Mouse (Mus musculus) megakaryocyte progenitor cell, adult 5-6 weeks (primary cell): ENCODE data around the gene Fam193b. TPM values are rescaled to one million over a fixed set of nuclear protein-coding genes. Genes with fewer than 3 reads are reported as not detected.

ENCODE experiments used
- ATAC-seq: replicated peaks from 2 replicates; pipeline ENCODE4 v1.8.0; 2016; ENCODE audit warnings: mild to moderate bottlenecking, moderate TSS enrichment, inconsistent platforms; ENCODE audit not compliant: poor library complexity
- total RNA-seq, 2 experiments: library from RNA; stranded (forward) in 1 of 2; stranded (reverse) in 1 of 2; fragments of 157-497, 149-512 nt in 1 of 2; fragments of 200-1000 nt in 1 of 2; gene quantifications; 2 replicates each; pipeline versions ENCODE4 v1.2.3 to v1.2.4; 2015 to 2017

Gene Fam193b
- total RNA-seq, 2 experiments from 2014 or later = 25.1 to 29.1 TPM

- peak; percentile 45 for ATAC-seq
Measured at GRCm38 (mm10) chr13:55529198-55529915, 41.6 kb downstream of the Fam193b start, which contains the start of gene Dok3. Gene Dok3 (minus strand): TSS chr13:55529296.

GRCm38 (mm10) chr13:55527834-55528772, 42.8 kb downstream of the Fam193b start:
- peak; percentile 63 for ATAC-seq

- ATAC-seq = no peak
Measured at GRCm38 (mm10) chr13:55527212-55527611, 43.7 kb downstream of the Fam193b start.

GRCm38 (mm10) chr13:55525733-55526553, 45.0 kb downstream of the Fam193b start:
- peak; percentile 15 for ATAC-seq

- no peak for ATAC-seq
Measured at GRCm38 (mm10) chr13:55523951-55524600, 46.8 kb downstream of the Fam193b start.

DNA sequence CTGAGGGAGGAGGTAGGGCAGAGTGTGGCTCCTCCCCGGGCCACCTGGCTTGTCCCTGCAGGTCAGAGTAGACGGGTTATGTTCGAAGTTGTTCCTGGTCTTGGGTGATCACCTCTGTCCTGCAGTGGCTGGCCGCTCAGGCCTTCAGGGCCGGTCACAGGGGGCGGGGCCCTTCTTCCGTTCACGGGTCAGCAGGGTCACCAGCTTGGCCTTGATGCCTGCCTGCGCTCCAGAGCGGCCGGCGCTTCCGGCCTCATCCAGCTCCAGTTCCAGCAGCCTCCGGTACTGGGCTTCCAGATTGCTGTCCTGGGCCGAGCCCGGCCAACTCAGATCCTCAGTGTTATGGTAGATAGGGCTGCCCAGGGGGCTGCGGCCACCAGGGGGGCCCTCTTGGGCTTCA, 47.6 kb downstream of the Fam193b start:
- ATAC-seq = no peak

GRCm38 (mm10) chr13:55522730-55523129, 48.2 kb downstream of the Fam193b start:
- no peak for ATAC-seq

GRCm38 (mm10) chr13:55519606-55520005, 51.3 kb downstream of the Fam193b start:
- ATAC-seq = peak; percentile 58

GRCm38 (mm10) chr13:55516955-55517354, 54.0 kb downstream of the Fam193b start:
- ATAC-seq = peak; percentile 59

- ATAC-seq = no peak
Measured at GRCm38 (mm10) chr13:55513828-55514227, 57.1 kb downstream of the Fam193b start.

DNA sequence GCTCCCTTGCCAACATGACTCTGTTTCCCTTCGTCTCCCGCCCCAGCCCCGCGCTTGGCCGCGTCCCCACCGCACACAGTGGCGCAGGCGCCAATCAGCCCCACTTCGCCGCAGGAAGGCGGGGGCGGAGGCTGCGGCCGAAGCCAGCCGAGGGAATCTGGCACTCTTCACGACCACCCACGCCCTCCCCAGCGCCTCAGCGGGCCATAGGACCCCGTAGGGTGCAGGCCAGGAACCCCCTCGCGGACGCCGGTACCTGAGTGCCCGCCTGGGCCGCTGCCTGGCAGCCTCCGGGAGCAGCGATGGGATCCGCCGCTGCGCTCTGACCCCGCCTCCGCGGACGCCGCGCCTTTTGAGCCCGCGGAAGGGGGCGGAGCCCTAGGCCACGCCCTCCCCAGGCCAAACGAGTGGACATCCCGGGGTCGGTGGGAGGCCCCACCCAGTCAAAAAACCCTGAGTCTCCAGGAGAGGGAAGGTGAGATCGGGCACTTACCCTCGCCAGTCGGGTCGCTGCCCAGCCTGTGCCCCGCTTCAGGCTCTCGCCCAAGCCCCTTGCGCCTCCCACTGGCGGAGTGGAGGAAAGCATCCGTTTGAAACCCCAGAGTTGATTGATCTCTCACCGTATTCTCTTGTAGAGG, 57.7 kb downstream of the Fam193b start, which contains the start of gene Pdlim7:
Pdlim7 (minus strand) TSS at position 566 of the 638 bp plus-strand sequence.
- ATAC-seq = peak; percentile 59

- ATAC-seq = no peak
Measured at GRCm38 (mm10) chr13:55512379-55513031, 58.4 kb downstream of the Fam193b start.

DNA sequence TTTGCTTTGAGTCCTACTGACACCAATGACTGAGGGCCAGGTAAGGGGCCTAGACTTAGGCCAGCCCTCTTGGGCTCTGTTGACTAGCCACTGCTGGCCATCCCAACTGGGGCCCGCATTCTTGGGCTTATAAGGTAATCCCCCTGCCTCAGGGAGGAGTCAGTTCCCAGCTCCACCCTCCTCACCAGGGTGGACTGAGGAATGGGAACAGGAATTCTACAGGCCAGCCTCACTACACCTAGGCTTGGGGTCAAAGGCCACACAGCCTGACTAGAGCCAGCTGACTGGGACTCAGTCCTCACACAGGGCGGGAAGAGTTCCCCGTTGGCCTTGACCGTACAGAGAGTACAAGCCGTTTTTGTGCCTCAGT, 59.4 kb downstream of the Fam193b start:
- ATAC-seq = no peak

DNA sequence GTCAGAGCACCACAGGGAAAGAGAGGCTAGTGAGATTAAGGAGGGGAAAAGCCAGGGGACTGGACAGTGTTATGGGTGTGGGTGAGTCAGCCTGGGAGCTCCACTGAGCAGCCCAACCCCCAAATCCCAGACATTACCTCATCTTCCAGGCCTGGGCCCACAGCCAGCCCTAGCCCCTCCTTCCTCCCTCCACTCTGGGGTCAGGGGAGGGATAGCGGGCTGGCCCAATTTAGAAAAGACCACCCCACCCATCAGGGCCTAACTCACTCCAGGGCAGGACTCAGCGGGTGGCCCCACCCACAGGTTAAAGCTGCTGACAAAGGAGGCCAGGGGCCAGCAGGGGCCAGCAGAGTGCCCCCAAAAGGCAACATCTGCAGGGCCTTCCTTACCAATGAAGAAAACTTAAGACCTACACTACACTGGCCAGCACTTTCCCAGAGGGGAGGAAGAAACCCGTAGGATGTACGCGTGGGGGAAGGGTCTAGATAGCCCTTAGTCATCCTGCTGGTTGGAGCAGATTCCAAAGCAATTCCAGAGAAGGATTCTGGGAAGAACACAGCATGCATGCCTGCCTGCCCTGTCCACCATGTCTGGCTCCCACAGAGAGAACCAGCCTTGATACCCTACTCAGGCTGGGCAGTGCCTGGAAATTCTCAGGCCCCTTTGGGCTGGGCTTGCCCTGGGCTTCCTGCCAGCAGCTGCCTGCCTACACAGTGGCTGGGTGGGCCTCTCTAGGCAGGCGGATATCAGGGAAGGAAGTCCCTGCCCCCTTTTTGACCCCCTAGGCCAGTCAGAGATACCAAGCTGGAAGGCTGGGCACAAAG, 60.0 kb downstream of the Fam193b start:
- peak; percentile 27 for ATAC-seq

DNA sequence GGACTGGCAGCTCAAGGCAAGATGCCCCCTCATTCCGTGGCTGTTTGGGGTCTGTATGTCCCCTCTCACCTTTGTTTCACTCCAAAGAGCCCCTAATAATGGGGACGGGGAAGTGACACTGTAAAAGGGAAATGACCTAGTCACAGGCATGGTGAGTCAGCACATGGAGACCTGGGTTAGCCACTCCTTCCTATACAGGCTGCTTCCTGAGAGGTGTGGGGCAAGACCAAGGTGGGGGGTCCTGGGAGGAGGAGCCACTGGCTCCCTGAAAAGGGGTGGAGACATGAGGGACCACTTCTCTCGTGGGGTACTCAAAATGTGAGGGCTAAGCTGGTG, 60.6 kb downstream of the Fam193b start:
- ATAC-seq = peak; percentile 45

- ATAC-seq = no peak
Measured at GRCm38 (mm10) chr13:55508531-55508930, 62.4 kb downstream of the Fam193b start.

DNA sequence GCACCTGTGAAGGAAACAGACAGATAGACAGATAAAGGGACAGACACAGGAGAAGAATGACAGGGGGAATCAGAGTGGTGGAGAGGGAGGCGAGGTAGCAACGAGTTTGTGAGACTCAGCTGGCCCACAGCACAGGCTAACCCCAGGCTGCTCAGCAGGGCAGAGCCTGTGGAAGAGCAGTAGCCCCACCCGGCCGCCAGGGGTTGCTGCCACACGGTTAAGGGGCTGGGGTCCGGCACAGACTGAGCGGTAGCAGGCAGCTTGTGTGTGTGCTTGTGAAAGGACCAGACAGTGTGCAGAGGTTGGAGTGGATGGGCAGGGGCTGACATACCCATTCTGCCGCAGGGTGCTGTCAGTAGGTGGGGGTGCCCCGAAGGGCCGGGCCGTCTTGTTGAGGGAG, 63.0 kb downstream of the Fam193b start:
- peak; percentile 33 for ATAC-seq

GRCm38 (mm10) chr13:55506697-55507096, 64.2 kb downstream of the Fam193b start:
- no peak for ATAC-seq

DNA sequence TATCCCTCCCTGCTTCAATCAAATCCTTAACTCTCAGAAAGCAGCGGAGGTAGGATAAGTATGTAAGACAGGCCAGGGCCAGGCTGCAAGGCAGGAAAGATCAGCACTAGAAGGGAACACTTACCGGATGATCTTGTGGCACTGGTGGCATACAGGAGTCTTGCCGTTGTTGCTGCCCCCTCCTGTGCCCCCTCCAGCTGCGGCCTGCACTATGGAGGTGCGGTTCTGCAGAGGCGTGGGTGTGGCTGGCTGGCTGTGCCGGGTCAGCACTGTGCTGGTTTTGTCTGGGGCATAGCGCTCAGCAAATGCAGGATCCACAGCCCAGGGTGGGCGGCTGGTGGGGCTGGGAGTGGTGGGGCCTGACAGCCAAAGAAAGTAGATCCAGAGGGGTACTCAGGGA, 65.1 kb downstream of the Fam193b start:
- ATAC-seq = no peak
